Comparison of ENCODE assay signal across 21 mouse cellular contexts in the genomic region with DNA sequence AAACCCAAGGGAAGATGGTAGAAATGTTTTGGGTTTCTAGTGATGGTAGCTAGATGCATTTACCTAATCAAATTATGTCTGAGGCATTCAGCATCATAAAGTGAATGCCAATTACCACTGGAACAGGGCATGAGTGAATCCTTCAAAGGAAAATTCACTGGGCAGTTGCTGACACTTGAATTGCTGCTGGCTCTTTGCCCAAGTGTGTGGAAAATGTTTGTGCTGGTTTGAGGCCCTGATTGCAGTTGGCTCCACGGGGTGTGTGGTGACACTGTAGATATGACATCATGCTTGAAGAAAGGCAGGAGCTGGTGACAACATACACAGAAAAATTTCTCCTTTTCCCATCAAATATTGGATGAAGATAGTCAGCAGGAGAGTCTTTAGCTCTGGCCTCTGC.
DNase-seq lines count a peak whose midpoint lies in the region; ATAC-seq and TF ChIP-seq lines count a peak whose summit lies in the region.
"Had no signal": no experiment of that assay in that cellular context is flagged by ENCODE, and none has a peak within 500 bp of the region (broad histone marks: within the 10 kb centered on the region; RNA-seq: fewer than 3 reads in every experiment).

No protein-coding gene starts in this region.

- no peak for TF ChIP-seq CTCF in lung, adult 2 months (IDR thresholded peaks at IDR 0.05; ENCODE audit: insufficient read depth, low read length)
- no peak for TF ChIP-seq CTCF in brain, embryonic 14.5 days (IDR thresholded peaks at IDR 0.05; ENCODE audit: borderline replicate concordance, extremely low read depth, insufficient read depth, insufficient read length)

- no peak for TF ChIP-seq POLR2A in lung, adult 2 months (IDR thresholded peaks at IDR 0.05; ENCODE audit: borderline replicate concordance, extremely low read depth, low read depth, low read length)
- TF ChIP-seq POLR2A in brain, embryonic 14.5 days (IDR thresholded peaks at IDR 0.05; ENCODE audit: borderline replicate concordance, extremely low read depth, insufficient read depth, insufficient read length, poor library complexity, severe bottlenecking), result no peak

- H3K4me3 ChIP-seq in heart, embryonic 12.5 days, result no peak overlapping the region
- no peak overlapping the region for H3K4me3 ChIP-seq in lung, adult 2 months (replicated peaks; ENCODE audit: extremely low read depth, low read depth, low read length)
- H3K4me3 ChIP-seq: erythroblast, embryonic 14.5 days; kidney, embryonic 15.5 days; limb, embryonic 13.5 days; midbrain, embryonic 12.5 days; neural tube, embryonic 13.5 days had no signal

- H3K9me3 ChIP-seq in heart, embryonic 12.5 days (replicated peaks), result no peaks in the 10 kb centered on the region
- H3K9me3 ChIP-seq: kidney, embryonic 15.5 days; limb, embryonic 13.5 days; midbrain, embryonic 12.5 days; neural tube, embryonic 13.5 days had no signal

- no peak overlapping the region for H3K9ac ChIP-seq in heart, embryonic 12.5 days
- H3K9ac ChIP-seq: kidney, embryonic 15.5 days; limb, embryonic 13.5 days; liver, postnatal 0 days; midbrain, embryonic 12.5 days; neural tube, embryonic 13.5 days had no signal

- 0 out of 2 replicates have a peak, but pooled peaks have one; percentile 25 for ATAC-seq in heart, embryonic 12.5 days (ENCODE audit: insufficient number of reproducible peaks, low FRiP score)
- ATAC-seq: hindbrain, embryonic 16.5 days; liver, postnatal 0 days had no signal

- H3K4me1 ChIP-seq in heart, embryonic 12.5 days (replicated peaks), result peaks cover 27% of the 10 kb centered on the region
- no peaks in the 10 kb centered on the region for H3K4me1 ChIP-seq in lung, adult 2 months (ENCODE audit: control insufficient read depth, insufficient read depth, low read length)
- H3K4me1 ChIP-seq: kidney, embryonic 15.5 days had no signal

- no peaks in the 10 kb centered on the region for H3K27me3 ChIP-seq in heart, embryonic 12.5 days (replicated peaks)
- H3K27me3 ChIP-seq: CH12.LX; midbrain, embryonic 12.5 days; neural tube, embryonic 13.5 days had no signal

- 6% methylated on average over 1 of the region's 1 CpGs for WGBS in heart, embryonic 12.5 days
- 7% methylated on average over 1 of the region's 1 CpGs for WGBS in lung, adult 2 months

- H3K36me3 ChIP-seq in heart, embryonic 12.5 days, result no peaks in the 10 kb centered on the region
- H3K36me3 ChIP-seq: kidney, embryonic 15.5 days; limb, embryonic 13.5 days; midbrain, embryonic 12.5 days; neural tube, embryonic 13.5 days had no signal

- H3K4me2 ChIP-seq in heart, embryonic 12.5 days, result no peak overlapping the region
- H3K4me2 ChIP-seq: kidney, embryonic 15.5 days; limb, embryonic 13.5 days; midbrain, embryonic 12.5 days; neural tube, embryonic 13.5 days had no signal

- no peak for DNase-seq in heart, adult 9 months (ENCODE audit: low spot score in 2 of 2)
- DNase-seq in lung, postnatal 10 days, result peak; percentile 44
- DNase-seq in lung, adult 2 months, result no peak
- peak; percentile 88 for DNase-seq in brain, embryonic 14.5 days (ENCODE audit: low read depth)
- DNase-seq in heart, postnatal 4 days, result peak; percentile 70
- DNase-seq in layer of hippocampus, postnatal 25 days (ENCODE audit: extremely low spot score in 1 of 2, low spot score in 1 of 2), result no peak
- DNase-seq: adrenal gland, postnatal 25 days; cerebellum, adult 11 months; gastrocnemius, postnatal 25 days; layer of hippocampus, postnatal 36 days; liver, postnatal 0 days; right cerebral cortex, adult 18-20 months; thymus, postnatal 4 days had no signal

- H3K27ac ChIP-seq in heart, embryonic 12.5 days (ENCODE audit: poor library complexity, severe bottlenecking), result peak overlapping the region; percentile 6; the same call in 1 of the 2 replicates
- H3K27ac ChIP-seq: kidney, embryonic 15.5 days; limb, embryonic 13.5 days; midbrain, embryonic 12.5 days; neural tube, embryonic 13.5 days had no signal

Comparison
In these comparisons a context has a peak if more than half of its experiments do, and no peak if none do; other contexts are left out.
1. DNase-seq: peak in lung, postnatal 10 days (single experiment), brain, embryonic 14.5 days (single experiment) and heart, postnatal 4 days (single experiment); none in heart, adult 9 months (0 of 2), lung, adult 2 months (single experiment) and layer of hippocampus, postnatal 25 days (0 of 2).